Mouse (Mus musculus) lung, postnatal 10 days (tissue): Measurements from ENCODE around the gene Cask.
A peak's percentile ranks its signal among the peaks of the same experiment; 100 is the strongest.

Source experiments
- DNase-seq: peaks from one replicate; pipeline ENCODE4 v3.0.0; 2021

Cask gene

GRCm38 (mm10) chrX:13718283-13718682 is 132.9 kb downstream of the Cask start:
- no peak for DNase-seq

- DNase-seq = no peak
Measured at GRCm38 (mm10) chrX:13716796-13717569, 134.2 kb downstream of the Cask start.

DNA sequence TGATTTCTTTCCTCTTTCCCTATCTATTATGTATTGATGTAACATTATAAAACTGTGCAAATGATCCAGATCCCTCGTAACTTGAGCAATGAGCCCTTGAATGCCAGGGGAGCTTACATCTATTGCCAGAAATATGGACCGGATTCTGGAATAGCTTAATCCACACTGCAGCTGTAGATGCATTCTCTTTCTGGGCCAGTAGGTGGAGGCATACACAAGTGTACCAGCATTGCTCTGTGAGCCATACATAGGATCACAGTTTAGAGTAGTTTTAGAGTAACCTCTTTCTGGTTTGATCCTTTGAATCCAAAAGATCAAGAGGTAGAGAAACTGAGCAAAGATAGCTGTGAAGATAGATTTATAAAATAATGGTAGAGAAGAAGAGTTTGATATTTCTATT is 141.0 kb downstream of the Cask start:
- DNase-seq = peak; percentile 61

DNA sequence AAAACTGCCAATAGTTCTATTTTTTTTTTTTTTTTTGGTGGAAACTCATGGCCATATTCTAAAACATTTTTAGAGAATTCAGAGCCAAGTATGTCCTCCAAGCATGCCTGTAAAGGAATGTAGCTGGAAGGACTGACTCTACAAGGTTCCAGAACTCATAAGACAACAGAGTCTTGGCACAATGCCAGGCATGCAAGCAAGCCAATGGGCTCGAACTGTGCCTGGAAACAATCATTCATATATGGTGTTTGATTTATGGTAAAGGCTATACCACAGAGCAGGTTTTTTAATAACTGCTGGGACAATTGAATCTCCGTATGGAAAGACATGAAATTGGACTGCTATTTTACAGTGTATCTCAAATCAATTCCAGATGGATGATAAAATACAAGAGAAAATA is 146.1 kb downstream of the Cask start:
- peak; percentile 11 for DNase-seq

DNA sequence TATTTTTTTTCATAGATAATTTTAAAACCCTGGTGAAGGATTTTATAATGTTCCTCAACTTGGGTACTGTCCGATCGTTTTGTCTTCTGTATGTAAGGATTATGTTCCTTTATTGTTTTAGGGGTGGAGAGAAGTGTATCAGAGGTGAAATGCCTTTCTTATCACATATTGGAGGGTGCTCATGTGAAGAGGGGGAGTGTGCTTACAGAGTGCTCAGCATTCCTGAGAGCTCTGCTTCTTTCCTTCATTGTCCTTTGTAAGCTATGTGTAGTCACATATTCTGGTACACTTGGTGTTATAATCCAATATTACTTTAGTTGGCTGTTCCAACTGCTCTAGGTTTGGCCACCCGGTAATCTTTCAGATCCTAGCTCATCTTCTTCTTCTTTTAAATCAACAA is 150.5 kb downstream of the Cask start:
- peak; percentile 8 for DNase-seq

- no peak for DNase-seq
Measured at GRCm38 (mm10) chrX:13691865-13692264, 159.3 kb downstream of the Cask start.

- no peak for DNase-seq
Measured at GRCm38 (mm10) chrX:13688356-13688755, 162.8 kb downstream of the Cask start.

- no peak for DNase-seq
Measured at GRCm38 (mm10) chrX:13686589-13686988, 164.6 kb downstream of the Cask start.

DNA sequence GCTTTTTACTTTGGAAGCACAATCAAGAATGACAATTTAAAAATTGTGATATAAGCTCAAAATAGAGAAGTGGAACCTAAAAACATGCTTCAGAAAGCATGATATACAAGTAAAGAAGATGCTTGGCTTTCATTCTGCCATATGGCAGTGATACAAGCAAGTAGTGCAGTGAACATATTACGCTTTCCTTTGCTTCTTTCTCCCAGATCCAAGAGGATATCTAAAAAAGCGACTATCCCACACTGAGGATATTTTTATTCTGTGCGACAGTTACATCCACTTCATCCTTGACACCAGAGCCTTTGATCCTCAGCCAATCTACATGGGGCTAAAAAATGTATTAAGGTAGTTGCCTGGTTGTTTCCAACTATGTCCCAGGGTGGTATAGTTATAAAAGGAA is 169.4 kb downstream of the Cask start:
- no peak for DNase-seq

DNA sequence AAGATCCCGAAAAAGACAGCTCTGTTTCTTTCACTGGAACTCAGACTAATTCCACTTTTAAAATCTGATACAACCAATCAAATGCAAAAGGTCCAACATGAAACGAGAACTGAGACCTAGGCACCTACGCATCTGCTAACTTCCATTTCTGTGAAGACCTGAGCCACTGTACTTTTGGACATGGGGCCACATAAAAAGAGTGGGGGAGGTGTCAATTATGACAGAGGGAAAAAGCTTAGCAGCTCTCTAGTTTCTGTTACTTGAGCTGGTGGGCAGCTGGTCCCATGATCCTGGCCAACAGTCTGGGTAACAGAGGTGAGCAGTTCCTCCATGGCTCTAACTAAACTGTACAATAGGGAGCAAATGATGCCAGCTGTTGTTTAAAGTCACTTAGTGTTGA is 178.2 kb downstream of the Cask start:
- DNase-seq = no peak

DNA sequence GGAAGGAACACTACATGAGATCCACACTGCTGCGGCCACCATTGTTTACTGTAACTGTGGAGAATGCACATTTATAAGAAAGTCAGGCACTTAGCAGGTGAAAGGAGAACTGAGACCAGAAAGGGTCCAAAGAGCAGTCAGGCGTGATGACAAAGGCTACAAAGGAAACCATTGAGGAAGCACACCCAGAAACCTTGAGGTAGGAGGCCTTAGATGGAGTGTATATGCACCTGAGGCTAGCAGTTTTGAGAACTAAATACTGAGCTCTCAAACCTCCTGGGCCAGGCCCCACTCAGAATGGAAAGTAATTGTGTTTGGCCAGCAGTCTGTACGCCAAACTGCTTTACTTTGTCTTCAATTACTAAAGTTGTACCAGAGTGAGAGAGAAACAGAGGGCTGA is 180.8 kb downstream of the Cask start:
- DNase-seq = no peak

DNA sequence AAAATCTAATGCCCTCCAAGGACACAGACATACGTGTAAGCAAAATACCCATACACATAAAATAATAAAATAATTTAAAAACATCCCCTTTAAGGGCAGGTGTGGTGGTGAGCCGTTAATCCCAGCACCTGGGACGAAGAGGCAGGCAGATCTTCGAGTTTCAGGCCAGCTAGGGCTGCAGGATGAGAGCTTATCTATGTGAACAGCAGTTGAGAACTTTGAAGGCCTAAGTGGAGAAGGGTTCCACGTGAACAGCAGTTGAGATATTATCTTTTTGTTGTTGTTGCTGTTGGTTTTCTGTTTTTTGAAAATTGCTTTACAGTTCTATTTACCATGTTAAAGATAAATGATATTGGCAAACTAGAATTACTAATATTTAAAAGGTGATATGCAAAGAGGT is 182.3 kb downstream of the Cask start:
- no peak for DNase-seq

DNA sequence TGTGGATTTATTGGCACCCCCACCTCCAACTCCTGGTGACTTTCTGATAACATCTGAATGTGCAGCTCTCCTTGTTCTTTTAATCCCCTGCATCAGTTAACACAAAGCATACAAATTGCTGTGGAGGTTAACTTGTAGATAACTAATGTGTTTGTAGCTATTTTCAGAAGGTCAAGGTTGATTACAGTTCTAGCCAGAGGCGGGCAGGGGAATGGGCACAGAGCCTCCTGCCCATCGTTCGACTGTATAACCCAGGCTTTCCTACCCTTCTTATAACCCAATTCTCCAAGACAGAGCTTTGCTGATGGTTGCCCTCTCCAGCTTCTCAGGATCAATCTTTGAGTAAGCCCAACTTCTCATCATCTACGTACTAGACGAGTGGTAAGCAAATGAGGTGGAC is 190.1 kb downstream of the Cask start, which contains the start of gene Gpr82:
Gene Gpr82 (plus strand): TSS at position 301 of the 400 bp plus-strand sequence.
- DNase-seq = no peak

GRCm38 (mm10) chrX:13659201-13659890 is 191.8 kb downstream of the Cask start:
- DNase-seq = no peak

DNA sequence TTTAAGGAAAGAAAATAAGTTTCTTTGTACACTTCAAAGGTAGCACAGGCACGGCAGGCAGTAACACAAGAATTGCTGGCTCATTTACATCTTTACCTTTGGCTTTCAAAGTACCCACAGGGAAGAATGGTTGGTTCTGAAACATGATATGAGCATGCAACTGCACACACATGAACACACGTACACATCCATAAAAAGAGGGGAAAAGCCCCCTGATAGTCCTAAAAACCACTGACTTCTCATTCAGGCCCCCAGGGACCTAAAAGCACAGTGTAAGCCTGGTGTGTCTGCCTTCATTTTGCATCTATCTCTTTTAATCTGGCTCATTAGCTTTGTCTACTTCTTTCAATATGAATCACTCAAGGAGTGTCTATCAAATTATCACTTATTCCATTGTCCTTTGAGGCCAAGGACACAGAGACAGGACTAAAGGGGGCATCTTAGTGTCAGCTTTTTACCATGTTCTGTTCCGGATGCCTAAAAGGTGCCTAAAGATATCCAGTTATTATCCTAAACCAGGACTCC is 192.5 kb downstream of the Cask start:
- no peak for DNase-seq

GRCm38 (mm10) chrX:13656721-13657120 is 194.4 kb downstream of the Cask start:
- DNase-seq = peak; percentile 56

DNA sequence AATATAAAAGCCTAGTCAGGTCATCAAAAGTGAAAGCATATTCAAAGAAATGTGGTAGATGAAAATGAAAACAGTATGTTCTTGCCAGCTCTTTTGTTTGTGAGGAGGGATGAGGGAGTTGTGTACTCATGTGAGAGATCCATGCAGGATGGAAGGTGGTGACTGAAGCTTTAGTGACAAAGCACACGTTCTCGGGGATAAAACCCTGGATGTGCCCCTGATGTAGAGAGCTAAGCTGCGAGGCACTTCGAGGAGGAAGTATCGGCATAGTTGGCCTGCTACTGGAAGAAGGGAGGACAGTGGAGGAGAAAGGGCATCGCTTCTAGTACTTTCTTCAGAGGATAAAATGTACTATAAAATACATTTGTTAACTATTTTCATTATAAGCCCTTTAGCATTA is 195.3 kb downstream of the Cask start:
- DNase-seq = no peak

- peak; percentile 1 for DNase-seq
Measured at GRCm38 (mm10) chrX:13655005-13655421, 196.2 kb downstream of the Cask start.

DNA sequence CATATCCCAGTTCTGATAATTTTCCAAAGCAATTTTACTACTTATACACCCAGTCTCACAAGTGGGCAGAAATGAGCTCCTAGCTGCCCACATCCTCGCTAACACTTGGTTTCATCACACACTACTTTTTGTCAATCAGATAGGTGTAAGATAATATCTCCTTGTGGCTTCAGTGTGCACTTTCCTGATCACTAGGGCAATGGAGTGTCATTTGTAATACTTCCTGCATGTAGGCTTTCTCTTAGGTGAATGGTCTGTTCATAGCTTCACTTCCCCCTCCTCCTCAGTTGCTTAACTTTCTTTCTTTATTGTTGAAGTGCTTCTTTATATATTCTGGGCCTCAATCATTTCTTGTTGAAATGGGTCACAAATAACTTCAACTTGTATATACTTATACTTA is 198.9 kb downstream of the Cask start:
- no peak for DNase-seq

DNA sequence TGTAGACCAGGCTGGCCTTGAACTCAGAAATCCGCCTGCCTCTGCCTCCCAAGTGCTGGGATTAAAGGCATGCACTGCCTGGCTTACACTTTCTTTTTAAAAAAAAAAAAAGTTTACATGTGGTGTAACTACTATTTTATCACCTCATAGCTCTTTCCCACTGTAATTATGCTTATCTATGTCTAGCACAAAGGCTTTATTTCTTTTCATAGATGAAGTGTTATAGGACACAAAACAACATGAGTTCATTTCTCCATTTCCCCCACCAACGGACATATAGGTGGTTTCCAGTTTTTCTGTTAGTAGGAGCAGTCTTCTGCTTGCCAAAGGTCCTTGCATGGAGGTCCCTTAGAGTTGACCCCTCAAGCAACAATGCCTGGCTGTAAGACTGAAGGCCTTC is 199.3 kb downstream of the Cask start:
- no peak for DNase-seq

- no peak for DNase-seq
Measured at GRCm38 (mm10) chrX:13638894-13639293, 212.3 kb downstream of the Cask start.

DNA sequence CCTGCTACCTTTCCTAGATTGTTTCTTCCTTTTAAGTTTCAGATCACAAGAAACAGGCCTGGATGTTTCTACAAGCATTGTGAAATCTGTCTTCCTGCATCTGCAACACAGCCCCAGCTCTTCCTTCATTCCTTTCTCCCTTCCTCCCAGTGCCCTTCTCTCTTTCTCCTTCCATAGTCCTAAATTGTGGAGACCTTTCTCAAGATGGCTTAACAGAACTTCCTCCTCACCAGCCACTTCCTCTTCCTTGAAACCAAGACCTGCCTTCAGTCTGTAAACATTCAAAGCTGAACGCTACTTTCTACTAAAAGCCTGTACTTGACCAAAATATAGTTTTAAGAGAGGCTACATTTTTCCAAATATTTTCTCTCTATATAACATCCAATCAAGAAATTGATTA is 214.8 kb downstream of the Cask start:
- no peak for DNase-seq

- DNase-seq = no peak
Measured at GRCm38 (mm10) chrX:13631599-13632283, 219.4 kb downstream of the Cask start, which contains the start of gene Gpr34. TSS of gene Gpr34 (plus strand) at chrX:13632089.

- DNase-seq = no peak
Measured at GRCm38 (mm10) chrX:13622654-13623053, 228.5 kb downstream of the Cask start.
